Mouse (Mus musculus) G1E-ER4 (cell line): ENCODE results near the gene Sgsm1. TPM values are rescaled to one million over a fixed set of nuclear protein-coding genes. Genes with fewer than 3 reads are reported as not detected.

ENCODE experiments used
- GATA1 ChIP-seq: IDR thresholded peaks from one replicate; pipeline ENCODE4 v1.8.0; 2012; ENCODE audit warnings: low read length, inconsistent platforms
- polyA plus RNA-seq: library from polyadenylated mRNA; stranded (reverse); fragments of >175 nt; gene quantifications from 2 replicates; pipeline ENCODE4 v1.2.3, GENCODE M21; 2012

The Sgsm1 gene
- polyA plus RNA-seq, 1 experiment: not detected

GRCm38 (mm10) chr5:113195451-113195850, 115.1 kb downstream of the Sgsm1 start:
- TF ChIP-seq GATA1: no peak

- no peak for TF ChIP-seq GATA1
These were observed 116.8 kb downstream of the Sgsm1 start for GRCm38 (mm10) chr5:113193762-113194161.

Other genes starting within 250 kb of the Sgsm1 start
- gene Crybb2, start 240.7 kb downstream of the Sgsm1 start, polyA plus RNA-seq: not detected in 2 replicates
- not detected in 2 replicates for gene Crybb3, start 229.2 kb downstream of the Sgsm1 start, polyA plus RNA-seq
- not detected in 2 replicates for gene 2900026A02Rik, start 89.5 kb downstream of the Sgsm1 start, polyA plus RNA-seq
- not detected in 2 replicates for gene Tmem211, start 83.9 kb downstream of the Sgsm1 start, polyA plus RNA-seq
- gene Aym1, start 46.5 kb upstream of the Sgsm1 start, polyA plus RNA-seq: not detected in 2 replicates
- not detected in 2 replicates for gene Wscd2, start 179.5 kb upstream of the Sgsm1 start, polyA plus RNA-seq